Mouse (Mus musculus) cerebral cortex, adult 2 months (tissue): ENCODE results near the gene Pnpla3.

Source experiments
- WGBS: fragments of 180-500 bp; shearing (Covaris S2); methylation state at CpG from one replicate; pipeline ENCODE4 v1.1.7; 2018; 5-methylcytosine and 5-hydroxymethylcytosine counted together

The Pnpla3 gene

DNA sequence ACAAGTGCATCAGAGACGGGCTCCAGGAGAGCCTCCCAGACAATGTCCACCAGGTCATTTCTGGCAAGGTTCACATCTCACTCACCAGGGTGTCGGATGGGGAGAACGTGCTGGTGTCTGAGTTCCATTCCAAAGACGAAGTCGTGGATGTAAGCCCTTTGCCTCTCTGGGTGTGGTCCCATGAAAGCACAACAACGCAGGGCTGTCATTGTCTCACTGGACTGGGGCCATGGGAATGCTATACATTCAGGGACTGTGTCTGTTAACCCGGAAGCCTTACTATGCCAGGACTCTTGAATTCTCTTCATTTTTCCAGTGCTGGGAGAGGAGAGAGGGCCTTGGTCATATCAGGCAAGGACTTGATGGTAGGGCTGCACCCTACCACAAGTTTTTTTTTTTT is 3.5 kb downstream of the Pnpla3 start:
- 92% methylated on average over 7 of the region's 7 CpGs for WGBS

DNA sequence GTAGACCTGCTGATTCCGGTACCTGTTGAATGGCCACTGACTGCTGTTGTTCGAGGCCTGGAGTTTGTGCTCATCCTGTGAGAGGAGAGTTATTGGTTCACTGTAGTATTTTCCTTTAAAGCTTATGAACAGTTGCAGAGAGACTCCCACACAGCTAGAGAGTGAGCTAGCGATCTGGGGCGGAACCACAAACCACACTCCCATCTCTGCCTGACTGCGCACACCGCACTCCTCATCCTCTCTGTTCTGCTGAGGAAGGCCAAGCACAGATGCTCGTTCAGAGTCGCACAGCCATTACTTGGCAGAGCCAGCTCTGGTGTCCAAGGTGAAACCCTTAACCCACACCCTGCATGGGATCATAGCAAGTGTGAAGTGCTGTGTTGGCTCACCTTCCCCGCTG is 11.1 kb downstream of the Pnpla3 start:
- WGBS = 69% methylated on average over 9 of the region's 9 CpGs

DNA sequence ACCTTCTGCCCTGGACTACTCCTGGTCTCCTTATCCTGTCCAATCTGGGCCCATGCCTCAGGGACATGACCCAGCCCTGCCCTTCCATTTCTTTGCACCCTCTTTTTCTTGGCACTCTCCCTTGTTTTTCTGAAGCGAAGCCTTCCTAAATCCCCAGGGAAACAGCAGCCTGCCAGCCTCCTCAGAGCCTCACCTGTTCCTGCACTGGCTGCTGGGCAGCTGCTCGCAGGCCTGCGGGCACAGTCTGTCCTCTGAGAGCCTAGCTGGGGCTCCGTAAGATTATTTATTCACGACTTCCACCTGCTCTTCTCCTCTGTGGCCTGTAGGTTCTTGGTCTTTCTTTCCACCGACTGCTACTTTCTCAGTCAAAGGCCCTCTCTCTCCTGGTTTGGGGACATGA is 14.4 kb downstream of the Pnpla3 start:
- WGBS = 75% methylated on average over 6 of the region's 6 CpGs

DNA sequence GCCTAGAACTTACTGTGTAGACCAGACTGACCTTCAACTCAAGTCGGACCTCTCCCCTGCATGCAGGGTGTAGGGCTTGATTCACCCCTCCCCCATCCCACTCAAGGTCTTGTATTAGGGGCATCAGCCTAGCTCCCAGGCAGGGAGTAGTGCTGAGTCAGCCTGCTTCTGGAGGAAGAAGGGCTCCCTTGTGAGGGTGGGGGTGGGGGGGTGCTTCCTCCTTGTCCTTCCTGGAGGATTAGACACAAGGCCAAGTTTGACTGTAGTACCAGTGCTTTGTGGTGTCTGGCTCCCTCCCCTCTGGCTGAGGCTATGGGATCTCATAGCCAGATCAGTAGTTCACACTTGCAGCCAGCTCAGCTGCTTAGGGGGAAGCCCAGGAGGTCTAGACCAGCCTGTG is 16.3 kb downstream of the Pnpla3 start:
- WGBS = 58% methylated on average over 1 of the region's 1 CpGs

DNA sequence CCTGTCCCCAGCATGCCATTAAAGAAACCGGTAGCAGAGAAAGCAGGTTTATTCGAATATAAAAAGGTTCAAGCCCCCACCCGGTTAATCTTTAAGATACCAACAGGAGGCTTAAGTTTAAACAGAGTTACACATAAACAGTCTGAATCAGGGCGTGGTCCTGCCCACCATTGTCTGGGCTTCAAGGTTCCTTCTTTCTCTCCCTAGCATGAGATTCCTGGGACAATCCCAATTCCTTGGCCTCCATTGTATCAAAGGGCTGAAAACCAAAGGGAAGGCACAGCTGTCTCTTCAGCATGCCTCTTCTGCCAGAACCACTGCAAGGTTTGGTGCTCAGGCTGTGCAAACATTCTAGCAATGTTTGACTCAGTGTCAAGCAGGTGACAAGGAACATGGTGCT is 18.6 kb downstream of the Pnpla3 start:
- 76% methylated on average over 4 of the region's 4 CpGs for WGBS

DNA sequence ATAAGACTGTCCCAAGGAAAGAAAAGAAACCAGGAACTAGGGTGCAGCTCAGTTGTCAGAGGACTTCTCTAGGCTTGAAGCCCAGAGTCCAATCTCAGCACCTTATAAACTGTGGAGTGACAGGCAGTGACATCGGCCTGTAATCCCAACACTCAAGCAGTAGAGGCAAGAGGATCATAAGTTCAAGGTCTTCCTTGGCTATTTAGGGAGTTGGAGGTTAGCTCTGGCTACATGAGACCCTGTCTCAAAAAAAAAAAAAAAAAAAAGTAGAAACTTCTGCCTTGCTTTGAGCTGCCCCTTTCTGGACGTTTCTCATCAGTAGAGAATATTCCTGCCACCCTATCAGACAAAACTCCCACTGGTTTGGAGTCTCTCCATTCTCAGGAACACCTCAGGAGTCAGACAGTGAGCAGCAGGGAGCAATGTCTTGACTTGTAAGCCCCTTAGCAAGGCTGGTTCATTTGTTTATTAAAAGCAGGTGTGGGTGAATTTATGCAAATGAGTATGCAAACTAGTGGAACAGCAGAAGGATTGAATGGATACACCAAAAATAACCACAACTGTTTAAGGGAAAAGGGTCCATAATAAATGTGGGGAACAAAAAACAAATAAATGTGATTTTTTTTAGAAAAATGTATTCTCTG is 21.4 kb downstream of the Pnpla3 start:
- WGBS = 53% methylated on average over 2 of the region's 2 CpGs

DNA sequence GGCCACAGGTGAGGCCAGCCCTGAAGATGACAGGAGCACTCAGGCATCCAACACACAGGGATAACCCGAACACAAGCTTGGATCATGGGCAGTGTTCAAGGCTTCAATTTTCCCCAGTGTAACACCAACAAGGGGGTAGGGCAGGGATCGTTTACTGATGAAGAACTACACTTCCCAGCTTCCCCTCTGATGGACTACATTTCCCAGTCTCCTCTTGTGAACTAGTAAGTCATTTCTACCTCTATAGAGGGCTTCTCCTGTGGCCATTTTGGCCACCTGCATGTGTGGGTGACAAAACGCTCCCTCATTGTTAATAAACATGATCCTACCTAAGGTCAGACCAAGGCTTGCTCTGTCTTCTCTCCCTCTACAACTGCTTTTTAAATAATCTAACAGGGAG is 22.2 kb downstream of the Pnpla3 start:
- 54% methylated on average over 3 of the region's 3 CpGs for WGBS

DNA sequence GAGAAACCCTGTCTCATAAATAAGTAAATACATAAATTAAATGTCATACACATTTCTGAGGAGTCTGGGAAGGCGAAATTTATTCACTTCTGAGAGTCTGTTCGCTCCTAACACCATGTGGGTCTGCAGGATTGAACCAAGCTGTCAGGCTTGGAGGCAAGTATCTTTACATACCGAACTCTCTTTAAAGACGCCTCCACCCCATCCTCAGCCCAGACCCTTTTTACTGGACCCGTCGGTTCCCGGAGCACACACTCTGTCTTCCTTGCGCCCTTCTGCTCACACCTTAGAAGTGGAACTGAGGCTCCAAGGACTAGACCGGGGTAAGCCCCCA is 24.1 kb downstream of the Pnpla3 start:
- WGBS = under 1% methylated on average over 9 of the region's 9 CpGs

DNA sequence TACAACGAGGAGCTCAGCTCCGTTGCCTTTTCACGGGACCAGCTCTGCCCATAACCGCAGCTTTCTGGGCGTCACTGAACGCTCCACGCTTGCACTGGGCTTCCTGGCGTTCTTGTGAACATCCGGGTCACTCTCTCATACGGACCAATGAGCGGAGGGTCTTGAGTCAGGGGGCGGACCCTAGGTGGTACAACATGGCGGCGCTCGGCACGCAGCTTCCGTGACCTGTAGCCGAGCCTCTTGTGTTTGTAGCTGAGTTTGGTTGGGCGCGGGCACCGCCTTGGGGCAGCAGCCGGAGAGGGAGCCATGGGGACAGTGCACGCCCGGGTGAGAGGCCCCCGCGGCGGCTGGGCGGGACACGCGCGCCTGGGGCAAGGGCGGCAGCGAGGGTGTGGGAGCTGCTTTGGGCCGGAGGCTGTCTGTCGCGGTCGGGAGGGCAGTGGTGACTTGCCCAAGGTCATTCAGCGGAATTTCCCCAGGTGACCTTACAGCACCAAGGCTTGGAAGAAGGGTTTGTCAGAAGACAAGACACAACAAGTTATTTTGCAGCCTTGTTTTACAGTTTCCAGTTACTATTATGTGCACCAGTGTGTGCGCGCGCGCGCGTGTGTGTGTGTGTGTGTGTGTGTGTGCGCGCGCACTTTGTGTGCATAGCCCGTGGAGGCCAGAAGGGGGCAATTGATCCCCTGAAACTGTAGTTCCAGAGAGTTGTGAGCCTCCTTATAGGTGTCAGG is 24.6 kb downstream of the Pnpla3 start, which contains the start of gene Samm50:
Gene Samm50 (plus strand): TSS at position 184 of the 734 bp plus-strand sequence.
- WGBS = 6% methylated on average over 48 of the region's 48 CpGs

DNA sequence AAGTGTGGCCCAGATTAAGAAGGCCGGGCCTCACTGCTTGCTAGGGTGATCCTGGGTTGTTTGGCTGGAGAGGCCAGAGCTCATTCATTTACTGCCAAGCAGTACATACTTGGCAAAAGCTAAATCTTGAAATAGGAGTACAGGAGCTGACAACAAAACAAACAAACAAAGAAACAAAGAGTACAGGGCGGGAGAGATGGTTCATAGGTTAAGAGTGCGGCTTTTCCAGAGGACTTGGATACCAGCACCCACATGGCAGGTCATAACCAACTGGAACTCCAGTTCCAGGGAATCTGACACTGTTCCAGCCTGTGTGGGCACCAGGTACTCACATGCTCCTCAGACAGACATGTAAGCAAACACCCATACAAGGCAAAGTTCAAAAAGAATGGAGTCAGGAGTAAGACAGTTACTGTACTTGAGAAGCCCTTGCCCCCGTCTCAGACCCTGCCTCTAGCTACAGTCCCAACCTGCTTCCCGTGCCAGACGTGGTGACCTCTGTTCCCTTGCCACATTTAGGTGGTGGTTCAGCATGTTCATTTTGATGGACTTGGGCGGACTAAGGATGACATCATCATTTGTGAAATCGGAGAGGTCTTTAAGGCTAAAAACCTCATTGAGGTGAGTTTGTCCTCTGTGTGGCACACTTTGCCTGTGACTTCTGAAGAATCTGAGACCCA is 29.0 kb downstream of the Pnpla3 start:
- WGBS = 77% methylated on average over 8 of the region's 8 CpGs

DNA sequence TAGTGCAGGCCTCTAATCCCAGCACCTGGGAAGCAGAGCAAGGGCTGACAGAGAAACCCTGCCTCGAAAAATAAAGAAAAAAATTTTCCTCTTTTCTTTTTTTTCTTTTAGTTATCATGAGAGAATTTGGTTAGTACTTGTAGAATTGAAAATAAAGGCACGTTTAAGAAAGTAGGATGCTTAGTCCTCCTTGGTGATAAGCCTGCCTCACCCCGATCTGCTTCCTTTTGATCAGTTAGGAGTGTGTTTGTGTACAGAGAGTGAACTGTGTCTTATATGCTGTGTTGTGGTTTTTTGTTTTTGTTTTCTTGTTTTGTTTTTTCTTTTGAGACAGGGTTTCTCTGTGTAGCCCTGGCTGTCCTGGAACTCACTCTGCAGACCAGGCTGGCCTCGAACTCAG is 39.7 kb downstream of the Pnpla3 start:
- 94% methylated on average over 4 of the region's 4 CpGs for WGBS

DNA sequence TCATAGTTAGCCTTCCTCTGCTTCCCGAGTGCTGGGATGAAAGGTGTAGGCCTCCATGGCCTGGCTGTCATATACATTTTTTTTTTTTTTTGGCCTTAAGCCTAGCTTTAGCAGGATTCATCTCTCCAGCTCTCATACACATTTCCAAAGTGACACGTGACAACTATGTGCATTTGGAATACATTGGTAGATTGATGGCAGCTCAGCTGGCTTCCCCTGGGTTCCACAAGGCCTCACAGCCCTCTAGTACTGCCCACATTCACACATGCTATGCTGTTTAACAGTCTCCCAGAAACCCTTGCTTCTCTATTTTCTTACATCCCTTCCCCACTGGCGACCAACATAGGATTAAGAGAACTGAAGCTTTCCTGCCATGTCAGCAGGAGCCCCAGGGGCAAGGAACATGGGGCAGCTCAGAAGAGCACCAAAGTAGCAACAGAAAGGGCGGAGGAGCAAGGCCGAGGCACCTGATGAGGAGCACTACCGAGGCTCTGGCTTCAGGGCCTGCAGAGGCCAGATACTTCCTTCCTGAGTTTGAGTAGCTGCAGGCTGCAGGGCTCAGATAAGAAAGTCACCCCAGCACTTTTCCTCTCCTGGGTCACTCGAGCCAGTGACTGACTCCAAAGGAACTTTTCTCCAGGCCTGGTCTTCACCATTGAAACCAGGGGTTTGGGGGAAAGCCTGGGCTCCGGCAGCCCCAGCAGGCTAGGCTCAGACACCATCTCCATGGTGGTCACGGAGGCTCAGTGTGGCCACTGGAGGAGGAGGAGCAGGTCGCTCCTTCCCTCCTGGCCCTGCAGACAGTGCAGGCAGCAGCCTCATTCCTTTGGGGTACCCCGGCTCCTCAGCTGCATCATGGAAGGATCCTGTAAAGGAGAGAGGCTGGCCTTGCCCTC is 42.1 kb downstream of the Pnpla3 start:
- 69% methylated on average over 11 of the region's 11 CpGs for WGBS

DNA sequence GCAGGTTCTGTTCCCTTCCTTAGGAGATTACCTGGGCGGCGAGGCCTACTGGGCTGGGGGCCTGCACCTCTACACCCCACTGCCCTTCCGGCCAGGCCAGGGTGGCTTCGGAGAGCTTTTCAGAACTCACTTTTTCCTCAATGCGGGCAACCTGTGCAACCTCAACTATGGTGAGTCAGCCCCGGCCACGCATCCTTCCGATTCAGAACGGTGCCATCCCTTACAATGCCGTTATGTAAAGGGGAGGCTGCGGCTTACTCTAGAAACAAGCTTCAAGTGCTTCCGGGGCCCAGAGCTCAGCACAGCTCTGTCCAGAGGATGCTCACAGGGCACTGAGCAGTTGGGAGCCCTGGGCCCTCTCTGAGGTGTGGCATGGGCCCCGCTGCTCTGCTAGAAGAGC is 42.8 kb downstream of the Pnpla3 start:
- WGBS = 74% methylated on average over 13 of the region's 13 CpGs

DNA sequence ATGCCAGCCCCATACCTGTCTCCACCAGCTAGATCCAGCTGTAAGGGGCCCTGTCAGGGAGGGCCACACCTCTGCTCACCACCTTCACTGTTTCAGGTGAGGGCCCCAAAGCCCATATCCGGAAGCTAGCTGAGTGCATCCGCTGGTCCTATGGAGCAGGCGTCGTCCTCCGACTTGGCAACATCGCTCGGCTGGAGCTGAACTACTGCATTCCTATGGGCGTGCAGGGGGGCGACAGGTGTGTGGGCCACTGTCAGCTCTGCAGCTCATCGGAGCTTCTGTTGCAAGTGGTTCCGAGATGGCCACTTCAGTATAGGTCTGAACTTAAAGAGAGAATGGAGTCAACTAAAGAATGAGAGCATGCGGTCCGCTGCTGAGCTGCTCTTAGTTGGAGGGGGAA is 43.3 kb downstream of the Pnpla3 start:
- 92% methylated on average over 13 of the region's 13 CpGs for WGBS

DNA sequence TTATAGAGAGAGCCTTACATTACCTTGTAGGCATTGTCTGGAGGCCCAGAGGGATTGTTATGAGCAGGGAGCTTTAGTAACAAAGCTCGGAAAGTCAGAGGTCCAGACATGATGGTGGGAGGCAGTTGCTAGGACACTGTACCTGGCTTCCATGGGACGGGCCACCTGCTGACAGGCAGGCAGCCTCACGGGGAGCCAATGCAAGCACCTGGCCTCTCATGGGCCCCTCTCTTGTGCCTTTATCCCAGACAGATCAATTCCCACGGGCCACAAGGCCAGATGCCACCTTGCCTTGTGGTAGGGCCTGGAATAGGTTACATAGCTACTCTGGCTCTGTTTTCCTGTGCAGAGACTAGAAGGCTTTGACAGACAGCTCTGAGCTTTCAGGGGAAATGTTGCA is 43.9 kb downstream of the Pnpla3 start:
- 85% methylated on average over 4 of the region's 4 CpGs for WGBS

DNA sequence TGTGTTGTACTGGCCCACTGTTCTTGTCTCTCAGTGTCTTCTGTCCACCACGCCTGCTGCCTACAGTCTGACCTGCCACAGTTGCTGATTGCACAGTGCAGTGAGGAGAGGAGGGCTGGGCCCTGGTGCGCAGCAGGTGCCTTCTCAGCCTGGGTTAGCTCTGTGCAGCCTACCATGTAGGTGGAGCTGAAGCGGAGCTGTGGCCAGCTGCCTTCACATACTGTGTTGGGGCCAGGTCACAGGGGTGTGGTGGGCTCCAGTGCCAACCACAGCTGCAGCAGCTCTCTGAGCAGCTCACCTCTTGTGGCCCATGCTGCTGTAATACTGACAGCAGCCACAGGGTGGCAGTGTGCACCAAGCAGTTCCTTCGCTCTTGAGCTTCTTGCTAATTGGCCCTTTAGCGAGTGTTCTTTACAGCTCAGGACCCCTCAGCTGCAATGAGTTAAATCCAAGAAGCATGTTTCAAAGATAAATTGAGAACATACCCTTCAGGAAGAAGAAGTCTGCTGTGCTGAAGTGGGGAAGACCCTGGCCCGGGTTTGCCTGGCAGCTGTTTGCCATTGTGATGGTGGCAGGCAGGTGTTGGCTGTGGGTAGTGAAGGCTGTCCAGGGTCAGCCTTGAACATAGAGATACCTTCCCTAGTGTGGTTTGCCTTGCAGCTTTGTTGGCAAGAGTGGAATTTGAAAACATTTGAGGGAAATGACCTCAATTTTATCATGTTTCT is 44.6 kb downstream of the Pnpla3 start:
- WGBS = 36% methylated on average over 6 of the region's 6 CpGs

DNA sequence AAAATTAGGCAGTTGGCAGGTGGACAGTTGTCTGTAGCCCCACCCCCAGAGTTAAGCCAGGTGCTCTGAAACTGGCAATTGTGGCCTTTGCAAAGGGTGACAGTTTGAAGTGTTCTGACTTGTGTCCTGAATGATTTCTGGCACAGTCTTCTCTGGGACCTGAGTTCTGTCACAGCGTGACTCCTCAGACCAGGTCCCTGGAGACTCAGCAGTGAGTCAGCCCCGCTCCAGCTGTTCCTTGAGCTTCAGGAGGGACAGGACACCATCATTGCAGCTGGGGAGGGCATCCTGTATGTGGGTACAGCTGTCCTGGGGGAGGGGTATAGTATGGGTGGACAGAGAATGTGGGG is 45.1 kb downstream of the Pnpla3 start:
- WGBS = 92% methylated on average over 2 of the region's 2 CpGs

DNA sequence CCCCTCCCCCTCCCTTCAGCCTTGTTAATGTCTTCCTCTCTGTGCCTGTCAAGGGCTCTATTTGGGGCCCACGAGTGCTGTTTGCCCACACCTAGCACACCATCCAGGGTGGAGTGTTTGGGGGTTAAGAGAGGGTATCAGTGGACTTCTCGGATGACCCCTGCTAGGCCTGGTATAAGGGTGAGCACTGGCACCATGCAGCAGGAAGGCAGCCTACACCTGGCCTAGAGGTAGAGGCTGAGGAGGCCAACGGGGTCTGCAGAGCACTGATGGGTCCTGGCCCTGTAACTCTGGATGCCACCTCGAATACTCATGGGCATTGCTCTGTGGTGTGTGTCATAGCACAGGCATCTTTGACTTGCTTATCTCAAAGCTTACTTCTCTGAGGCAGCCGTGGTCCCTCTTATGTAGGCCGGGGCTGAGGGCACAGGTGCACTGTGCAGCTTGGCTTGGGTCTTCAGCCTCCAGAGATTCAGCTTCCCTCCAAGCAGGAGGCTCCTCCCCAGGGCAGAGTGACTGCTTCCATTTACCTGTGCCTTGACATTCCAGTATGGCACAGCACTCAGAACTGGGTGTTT is 45.6 kb downstream of the Pnpla3 start:
- WGBS = 92% methylated on average over 6 of the region's 6 CpGs

DNA sequence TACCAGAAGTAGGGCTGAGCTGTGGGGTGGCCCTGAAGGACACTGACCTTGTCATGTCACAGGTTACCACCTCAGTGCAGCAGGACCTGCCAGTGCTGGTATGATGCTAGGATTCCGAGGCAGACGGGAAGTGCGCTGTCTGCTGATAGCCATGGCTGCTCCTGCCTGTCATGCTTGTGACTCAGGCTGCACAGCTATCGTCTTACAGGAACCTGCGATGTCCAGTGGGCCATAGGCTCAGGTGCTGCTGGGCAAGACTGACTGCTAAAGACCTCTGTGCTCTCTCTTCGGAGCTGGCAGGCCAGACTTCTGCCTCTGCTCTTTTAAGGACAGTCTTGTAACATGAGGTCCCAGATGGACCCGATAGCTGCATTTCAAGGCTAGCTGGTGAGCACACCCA is 46.8 kb downstream of the Pnpla3 start:
- 95% methylated on average over 7 of the region's 7 CpGs for WGBS

DNA sequence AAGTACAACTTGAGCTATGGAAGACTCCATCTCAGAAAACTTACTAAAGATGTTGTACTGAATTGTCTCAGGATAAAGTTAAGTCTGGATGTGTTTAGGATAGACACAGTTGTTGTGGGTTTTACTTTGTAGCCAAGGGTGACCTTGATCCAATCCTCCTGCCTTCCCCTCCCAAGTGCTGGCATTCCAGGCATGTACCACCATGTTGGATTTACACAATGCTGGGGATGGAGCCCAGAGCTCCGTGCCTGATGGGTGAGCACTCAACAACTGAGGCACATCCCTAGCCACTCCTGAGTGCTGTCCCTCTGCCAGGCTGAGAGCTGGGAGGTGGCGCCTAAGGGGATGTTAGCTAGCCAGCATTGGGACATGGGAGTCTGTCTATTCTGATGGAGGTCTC is 47.6 kb downstream of the Pnpla3 start:
- 84% methylated on average over 2 of the region's 2 CpGs for WGBS

DNA sequence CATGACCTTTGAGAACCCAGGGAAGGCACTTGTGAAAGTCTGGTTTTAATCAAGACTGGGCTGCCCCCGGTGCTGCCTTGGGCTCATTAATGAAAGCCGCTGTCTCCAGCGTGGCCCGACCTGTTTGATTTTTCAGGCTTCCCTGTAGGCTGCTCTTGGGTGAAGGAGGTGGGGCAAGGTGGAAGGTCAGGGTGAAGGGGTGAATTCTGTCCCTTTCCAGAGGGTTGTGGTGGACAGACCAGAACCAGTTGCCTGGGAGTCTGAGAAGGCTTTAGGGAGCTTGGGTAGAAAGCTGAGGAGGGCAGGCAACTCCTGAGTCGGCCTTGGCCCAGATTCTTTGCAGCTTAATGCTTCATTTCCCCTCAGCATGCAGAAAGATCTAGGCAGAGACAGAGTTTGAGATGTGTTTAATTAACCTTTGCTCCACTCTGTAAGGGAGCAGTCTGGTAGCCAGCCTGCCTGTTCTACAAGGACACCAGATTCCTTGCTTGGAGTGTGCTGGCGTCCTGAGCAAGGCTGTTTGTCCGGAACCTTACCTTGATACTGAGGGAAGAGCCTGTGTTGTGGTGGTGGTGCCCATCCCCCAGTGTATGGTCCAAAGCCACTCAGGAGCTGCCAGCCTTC is 48.9 kb downstream of the Pnpla3 start:
- 73% methylated on average over 7 of the region's 7 CpGs for WGBS
